Mouse (Mus musculus) midbrain, embryonic 13.5 days (tissue): ENCODE results near the gene Traf1. TPM values are rescaled to one million over a fixed set of nuclear protein-coding genes. Genes with fewer than 3 reads are reported as not detected.
A peak's percentile ranks its signal among the peaks of the same experiment; 100 is the strongest.

Experiments
- ATAC-seq: fragments of 200-750 bp; cut with Nextera tagmentation; 2 replicates; pipeline ENCODE4 v1.8.0; 2017; ENCODE audit warnings: mild to moderate bottlenecking, moderate TSS enrichment, moderate library complexity
- H3K27ac ChIP-seq: fragments of 300-500 bp; sonication (generic); 2 replicates; pipeline ENCODE4 v1.5.1; 2015; ENCODE audit warnings: inconsistent platforms, mild to moderate bottlenecking, moderate library complexity
- H3K27me3 ChIP-seq: fragments of 300-500 bp; sonication (generic); 2 replicates; pipeline ENCODE4 v1.6.1; 2015; ENCODE audit warnings: mild to moderate bottlenecking, inconsistent platforms
- H3K36me3 ChIP-seq: fragments of 300-500 bp; sonication (generic); 2 replicates; pipeline ENCODE4 v1.6.1; 2015; ENCODE audit warnings: mild to moderate bottlenecking, inconsistent platforms
- H3K4me1 ChIP-seq: fragments of 300-500 bp; sonication (generic); replicated peaks from 2 replicates; pipeline ENCODE4 v1.6.1; 2015; ENCODE audit warnings: inconsistent platforms
- H3K4me2 ChIP-seq: fragments of 300-500 bp; sonication (generic); replicated peaks from 2 replicates; pipeline ENCODE4 v1.6.1; 2015; ENCODE audit warnings: moderate library complexity, mild to moderate bottlenecking, inconsistent platforms
- H3K4me3 ChIP-seq: fragments of 300-500 bp; sonication (generic); replicated peaks from 2 replicates; pipeline ENCODE4 v1.5.1; 2015; ENCODE audit warnings: mild to moderate bottlenecking, inconsistent platforms
- H3K9ac ChIP-seq: fragments of 300-500 bp; sonication (generic); replicated peaks from 2 replicates; pipeline ENCODE4 v1.6.1; 2015; ENCODE audit warnings: mild to moderate bottlenecking, inconsistent platforms
- H3K9me3 ChIP-seq: fragments of 300-500 bp; sonication (generic); 2 replicates; pipeline ENCODE4 v1.6.1; 2016; ENCODE audit warnings: mild to moderate bottlenecking, inconsistent platforms
- WGBS: fragments of 180-500 bp; shearing (Covaris S2); methylation state at CpG from one replicate; pipeline ENCODE4 v1.1.7; 2015; 5-methylcytosine and 5-hydroxymethylcytosine counted together
- polyA plus RNA-seq: library from polyadenylated mRNA; unstranded; fragments of >200 nt; fragmentation: Nextera tagmentation; extraction: Ambion mirVana; gene quantifications from 2 replicates; pipeline ENCODE4 v1.2.1, GENCODE M21; 2015

Gene Traf1
- 0.59 and 0.79 TPM in 2 replicates for polyA plus RNA-seq

GRCm38 (mm10) chr2:34961481-34962036 lies at the start of gene Traf1:
Traf1 (minus strand) TSS chr2:34961772.
- peak within 1 kb of the TSS; percentile 36 for H3K4me2 ChIP-seq
- no peak within 1 kb of the TSS for H3K27ac ChIP-seq
- no peaks in the 10 kb centered on the region for H3K9me3 ChIP-seq
- ATAC-seq: 0 out of 2 replicates have a peak, but pooled peaks have one; percentile 27
- H3K36me3 ChIP-seq: no peaks in the 10 kb centered on the region
- H3K27me3 ChIP-seq: no peaks in the 10 kb centered on the region
- peak within 1 kb of the TSS; percentile 22; the same call in 1 of the 2 replicates for H3K4me3 ChIP-seq
- 20% methylated on average over 20 of the region's 20 CpGs for whole genome bisulfite sequencing
- H3K4me1 ChIP-seq: 0 out of 2 replicates have a peak, but pooled peaks cover 4% of the 10 kb centered on the region
- H3K9ac ChIP-seq: no peak within 1 kb of the TSS

- Histone ChIP-seq H3K9ac (no peak overlapping the region), H3K4me1 (peaks cover 11% of the 10 kb centered on the region), H3K27ac (no peak overlapping the region), H3K27me3 (no peaks in the 10 kb centered on the region), H3K9me3 (no peaks in the 10 kb centered on the region), H3K36me3 (no peaks in the 10 kb centered on the region), H3K4me3 (no peak overlapping the region), H3K4me2 (no peak overlapping the region)
- no peak for ATAC-seq
- WGBS: 81% methylated on average over 9 of the region's 9 CpGs
These were observed 37.4 kb upstream of the Traf1 start for GRCm38 (mm10) chr2:34998956-34999355.

- no peak for ATAC-seq
- Histone ChIP-seq H3K4me2 (no peak overlapping the region), H3K36me3 (no peaks in the 10 kb centered on the region), H3K4me3 (no peak overlapping the region), H3K27me3 (no peaks in the 10 kb centered on the region), H3K9me3 (no peaks in the 10 kb centered on the region), H3K27ac (no peak overlapping the region), H3K9ac (no peak overlapping the region), H3K4me1 (peaks cover 32% of the 10 kb centered on the region)
- WGBS: 94% methylated on average over 5 of the region's 5 CpGs
These were observed 34.9 kb upstream of the Traf1 start for GRCm38 (mm10) chr2:34996506-34996905.

GRCm38 (mm10) chr2:34993696-34994356 lies 32.3 kb upstream of the Traf1 start:
- WGBS: 35% methylated on average over 5 of the region's 5 CpGs
- Histone ChIP-seq H3K27me3 (no peaks in the 10 kb centered on the region), H3K4me3 (no peak overlapping the region), H3K9ac (no peak overlapping the region), H3K4me2 (no peak overlapping the region), H3K27ac (peak overlapping the region; percentile 90), H3K9me3 (no peaks in the 10 kb centered on the region), H3K4me1 (peaks cover 32% of the 10 kb centered on the region), H3K36me3 (no peaks in the 10 kb centered on the region)
- peak; percentile 62 for ATAC-seq

- no peak overlapping the region for H3K4me3 ChIP-seq
- no peaks in the 10 kb centered on the region for H3K36me3 ChIP-seq
- H3K27me3 ChIP-seq: no peaks in the 10 kb centered on the region
- 3% methylated on average over 9 of the region's 9 CpGs for WGBS
- peak overlapping the region; percentile 46 for H3K4me2 ChIP-seq
- no peaks in the 10 kb centered on the region for H3K9me3 ChIP-seq
- H3K9ac ChIP-seq: no peak overlapping the region
- peak overlapping the region; percentile 90 for H3K27ac ChIP-seq
- peak; percentile 93 for ATAC-seq
- H3K4me1 ChIP-seq: peaks cover 32% of the 10 kb centered on the region
These were observed 31.4 kb upstream of the Traf1 start for GRCm38 (mm10) chr2:34992729-34993695.

- Histone ChIP-seq H3K27me3 (no peaks in the 10 kb centered on the region), H3K4me3 (no peak overlapping the region), H3K27ac (peak overlapping the region; percentile 65; the same call in 1 of the 2 replicates), H3K36me3 (no peaks in the 10 kb centered on the region), H3K9ac (no peak overlapping the region), H3K4me2 (no peak overlapping the region), H3K9me3 (no peaks in the 10 kb centered on the region), H3K4me1 (peaks cover 32% of the 10 kb centered on the region)
- 73% methylated on average over 3 of the region's 3 CpGs for WGBS
- no peak for ATAC-seq
These were observed 30.4 kb upstream of the Traf1 start for GRCm38 (mm10) chr2:34991966-34992365.

- no peaks in the 10 kb centered on the region for H3K36me3 ChIP-seq
- no peak for ATAC-seq
- no peak overlapping the region for H3K27ac ChIP-seq
- H3K9me3 ChIP-seq: no peaks in the 10 kb centered on the region
- no peak overlapping the region for H3K9ac ChIP-seq
- WGBS: 88% methylated on average over 1 of the region's 1 CpGs
- H3K4me1 ChIP-seq: peaks cover 29% of the 10 kb centered on the region
- no peaks in the 10 kb centered on the region for H3K27me3 ChIP-seq
- no peak overlapping the region for H3K4me2 ChIP-seq
- no peak overlapping the region for H3K4me3 ChIP-seq
These were observed 28.2 kb upstream of the Traf1 start for GRCm38 (mm10) chr2:34989749-34990148.

GRCm38 (mm10) chr2:34987595-34987994 lies 26.0 kb upstream of the Traf1 start:
- H3K4me2 ChIP-seq: no peak overlapping the region
- no peaks in the 10 kb centered on the region for H3K27me3 ChIP-seq
- H3K9ac ChIP-seq: no peak overlapping the region
- no peak overlapping the region for H3K4me3 ChIP-seq
- 88% methylated on average over 1 of the region's 1 CpGs for WGBS
- no peaks in the 10 kb centered on the region for H3K9me3 ChIP-seq
- H3K27ac ChIP-seq: no peak overlapping the region
- H3K36me3 ChIP-seq: no peaks in the 10 kb centered on the region
- peaks cover 13% of the 10 kb centered on the region for H3K4me1 ChIP-seq
- no peak for ATAC-seq

GRCm38 (mm10) chr2:34984885-34985284 lies 23.3 kb upstream of the Traf1 start:
- Histone ChIP-seq H3K27me3 (no peaks in the 10 kb centered on the region), H3K9ac (no peak overlapping the region), H3K27ac (no peak overlapping the region), H3K9me3 (no peaks in the 10 kb centered on the region), H3K4me3 (no peak overlapping the region), H3K4me2 (no peak overlapping the region), H3K36me3 (no peaks in the 10 kb centered on the region), H3K4me1 (peaks cover 14% of the 10 kb centered on the region)
- ATAC-seq: no peak
- WGBS: 85% methylated on average over 8 of the region's 8 CpGs

- Histone ChIP-seq H3K9me3 (no peaks in the 10 kb centered on the region), H3K4me3 (no peak overlapping the region), H3K27me3 (no peaks in the 10 kb centered on the region), H3K4me1 (peaks cover 14% of the 10 kb centered on the region), H3K4me2 (no peak overlapping the region), H3K36me3 (no peaks in the 10 kb centered on the region), H3K9ac (no peak overlapping the region), H3K27ac (no peak overlapping the region)
- 77% methylated on average over 11 of the region's 11 CpGs for WGBS
- ATAC-seq: no peak
These were observed 21.5 kb upstream of the Traf1 start for GRCm38 (mm10) chr2:34982906-34983698.

- Histone ChIP-seq H3K4me1 (peaks cover 14% of the 10 kb centered on the region), H3K4me3 (no peak overlapping the region), H3K9me3 (no peaks in the 10 kb centered on the region), H3K9ac (no peak overlapping the region), H3K4me2 (no peak overlapping the region), H3K27ac (no peak overlapping the region), H3K36me3 (no peaks in the 10 kb centered on the region), H3K27me3 (no peaks in the 10 kb centered on the region)
- ATAC-seq: no peak
- 59% methylated on average over 14 of the region's 14 CpGs for WGBS
These were observed 20.6 kb upstream of the Traf1 start for GRCm38 (mm10) chr2:34982096-34982724.
